Mouse (Mus musculus) left cerebral cortex, postnatal 4 days (tissue): ENCODE measurements at regions not wholly inside any gene's neighbourhood (a gene's known extent, or its start where the extent isn't known, plus 50 kb on each side); places are given as distances from the start of the nearest gene placed in this dataset.
"Not testable (repeated sequence)": the region's sequence is repeated elsewhere in the genome, so short reads cannot be mapped to it uniquely, and the experiment has no call there.

Experiments
- DNase-seq: peaks from one replicate; pipeline ENCODE4 v3.0.0-alpha.2; 2022
- intact Hi-C: fragments of 180-260 bp; cut with DNase I; formaldehyde crosslinking; loops from one replicate; pipeline ENCODE4 v1.15.1; 2025

DNA sequence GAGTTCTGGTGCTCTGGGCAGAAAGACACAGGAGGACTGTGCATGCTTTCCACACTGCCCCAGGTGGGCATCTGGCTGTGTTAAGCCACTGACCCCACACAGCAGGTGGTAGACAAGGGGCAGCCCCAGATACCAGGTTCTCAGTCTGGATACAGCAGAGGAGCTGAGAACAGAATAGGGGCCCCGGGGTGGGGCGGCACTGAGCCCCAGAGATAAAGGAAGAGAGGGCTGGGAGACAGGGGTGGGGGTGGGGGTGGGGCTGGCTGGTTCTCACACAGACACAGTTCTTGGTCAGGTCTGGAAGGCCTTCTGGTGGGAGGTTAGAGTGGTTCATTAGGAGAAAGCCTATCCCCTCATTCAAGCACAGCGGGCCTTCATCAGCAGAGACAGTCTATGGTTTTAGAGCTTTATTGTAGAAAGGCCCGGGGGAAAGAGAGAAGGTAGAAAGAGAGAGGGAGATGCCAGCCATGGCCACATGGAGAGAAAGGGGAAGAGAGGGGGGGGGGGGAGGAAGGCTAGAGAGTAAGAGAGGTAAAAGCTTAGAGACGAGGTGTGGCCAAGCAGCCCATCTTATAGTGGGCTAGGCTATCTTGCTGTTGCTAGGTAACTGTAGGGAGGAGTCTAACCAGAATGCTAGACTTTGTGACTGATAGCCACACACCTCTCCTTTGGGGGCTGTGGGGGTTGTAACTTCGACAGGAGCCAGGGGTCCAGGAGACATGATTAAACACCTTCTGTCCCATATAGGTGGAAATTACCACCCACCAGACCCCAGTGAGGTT is 1403.1 kb downstream of the Zfp704 start:
- DNase-seq: no peak
- intact Hi-C loops: no loop called here

DNA sequence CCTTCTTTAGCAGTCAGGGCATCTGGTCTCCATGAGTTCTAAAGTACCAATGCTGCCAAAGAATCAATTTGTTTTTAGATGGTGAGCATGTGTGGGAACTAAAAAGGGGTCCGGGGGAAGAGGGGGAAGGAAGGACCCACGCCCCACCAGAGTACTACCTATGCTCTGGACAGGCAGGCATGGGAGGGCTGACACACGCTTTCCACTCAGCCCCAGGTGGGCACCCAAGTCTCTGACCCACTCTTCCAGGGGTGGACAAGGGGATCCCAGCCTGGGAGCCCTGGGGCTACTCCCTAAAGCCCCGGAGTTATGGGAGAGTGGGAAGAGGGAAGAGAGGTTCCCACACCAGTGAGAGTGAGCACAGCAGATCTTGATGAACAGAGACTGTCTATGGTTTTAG is 1446.9 kb downstream of the Zfp704 start:
- intact Hi-C loops: no loop called here
- no peak for DNase-seq

DNA sequence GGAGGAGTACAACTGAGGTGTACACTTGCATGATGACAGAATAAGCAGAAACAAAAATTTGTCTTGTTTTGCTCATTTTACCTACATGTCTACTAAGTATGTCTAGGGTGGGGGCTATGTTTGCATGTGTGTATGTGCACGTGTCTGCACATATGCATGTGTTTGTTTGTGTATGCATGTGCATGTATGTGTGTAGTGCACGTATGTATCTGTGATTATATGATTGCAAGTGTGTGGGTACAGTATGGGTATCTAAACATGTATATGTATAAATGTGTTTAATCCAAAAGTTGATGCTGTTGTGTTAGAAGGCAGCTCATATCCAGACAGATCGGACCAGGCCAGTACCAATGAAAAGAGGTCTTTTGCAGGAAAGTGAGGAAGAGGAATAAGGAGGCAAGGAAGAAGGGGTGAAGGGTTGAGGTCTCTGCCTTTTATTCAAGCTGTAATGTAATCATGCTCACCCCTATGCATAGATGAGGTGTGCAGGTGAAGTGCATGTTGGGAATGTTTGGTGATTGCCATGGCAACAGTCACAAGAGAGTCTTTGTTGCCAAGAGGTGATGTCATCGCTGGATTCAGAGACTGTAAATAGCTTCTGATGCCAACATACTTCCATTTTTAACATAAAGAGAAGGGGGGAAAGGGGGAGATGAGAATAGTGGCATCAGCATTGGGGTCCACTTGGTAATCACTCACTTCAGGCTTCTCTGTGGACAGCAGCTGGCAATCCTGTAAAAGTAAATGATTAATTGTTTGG is 1447.7 kb downstream of the Zfp704 start:
- intact Hi-C loops: no loop called here
- DNase-seq: peak; percentile 22

DNA sequence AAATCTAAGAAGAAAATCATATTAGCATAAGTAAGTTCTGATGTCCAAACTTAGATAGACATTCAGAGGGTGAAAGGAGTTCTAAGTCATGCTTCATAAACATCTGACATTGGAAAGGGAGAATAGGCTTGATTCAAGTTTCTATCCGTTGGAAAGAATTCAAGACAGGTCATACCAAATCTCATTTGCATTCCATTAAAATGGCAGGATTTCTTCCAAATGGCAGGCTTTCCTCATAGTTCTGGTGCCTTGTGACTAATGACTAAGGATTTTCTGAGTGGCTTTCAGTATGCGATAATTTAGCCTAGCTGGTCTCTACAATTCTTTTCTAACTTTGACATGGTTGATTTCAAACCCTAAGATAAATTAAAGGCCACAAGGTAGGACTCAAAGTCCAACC is 1466.9 kb downstream of the Zfp704 start:
- no peak for DNase-seq
- intact Hi-C loops: no loop called here

DNA sequence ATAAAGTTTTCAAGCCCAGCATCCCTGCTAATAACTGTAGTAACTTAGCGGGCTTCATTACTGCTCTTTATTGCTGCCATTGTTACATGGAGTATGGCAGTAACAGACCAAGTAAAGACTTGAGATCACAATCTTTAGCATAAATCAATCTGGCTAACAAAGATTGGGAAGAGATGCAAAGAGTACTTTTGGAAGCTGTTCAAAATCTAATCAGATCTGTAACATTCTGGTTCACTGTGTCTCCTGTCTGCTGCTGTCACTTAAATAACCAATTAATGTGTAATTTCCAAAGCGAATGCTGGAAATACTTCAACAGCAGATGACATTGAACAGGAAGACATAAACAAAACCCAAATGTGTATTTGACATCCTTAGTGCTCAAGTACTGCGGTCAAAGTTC is 1467.7 kb downstream of the Zfp704 start:
- intact Hi-C loops: no loop called here
- DNase-seq: no peak

DNA sequence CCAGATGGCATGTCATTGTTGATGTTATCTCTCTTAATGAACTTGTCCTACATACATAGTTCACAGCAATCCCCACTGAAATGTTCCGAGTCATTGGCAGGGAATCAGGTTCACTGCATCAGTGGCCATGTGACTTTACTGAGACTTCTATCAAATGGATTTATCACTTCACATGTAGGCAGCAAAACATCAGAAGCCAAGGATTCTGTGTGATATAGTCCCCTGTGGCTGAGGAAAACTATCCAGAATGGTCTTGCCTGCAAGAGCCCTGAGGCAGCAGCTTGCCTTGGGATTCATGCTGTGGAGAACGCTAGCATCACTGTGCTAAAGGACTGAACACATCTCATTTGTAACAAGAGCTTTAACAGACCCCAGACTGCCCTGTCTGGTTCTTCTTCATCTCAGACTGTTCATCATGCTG is 1468.2 kb downstream of the Zfp704 start:
- intact Hi-C loops: no loop called here

DNA sequence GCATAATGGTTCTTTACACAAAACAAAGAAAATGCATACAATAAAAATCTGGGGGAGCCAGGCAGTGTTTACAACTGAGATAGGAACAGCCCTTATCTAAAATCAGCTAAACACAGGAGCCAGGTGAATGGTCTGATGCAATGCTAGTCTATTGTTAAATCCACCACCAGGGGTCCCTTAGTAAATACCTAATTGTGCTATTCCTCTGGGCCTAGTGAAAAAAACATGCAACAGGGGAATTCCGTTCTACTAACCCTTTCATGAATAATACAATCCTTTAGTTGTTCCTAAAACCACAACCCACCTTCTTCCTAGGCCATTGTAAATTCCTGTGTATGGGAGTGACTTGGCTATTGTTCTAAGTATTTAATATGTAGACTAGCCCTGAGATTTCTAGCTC is 1486.2 kb downstream of the Zfp704 start:
- DNase-seq: not testable (repeated sequence)

More for the DNA sequence above, 1468.2 kb downstream of the Zfp704 start:
- peak; percentile 48 for DNase-seq

DNA sequence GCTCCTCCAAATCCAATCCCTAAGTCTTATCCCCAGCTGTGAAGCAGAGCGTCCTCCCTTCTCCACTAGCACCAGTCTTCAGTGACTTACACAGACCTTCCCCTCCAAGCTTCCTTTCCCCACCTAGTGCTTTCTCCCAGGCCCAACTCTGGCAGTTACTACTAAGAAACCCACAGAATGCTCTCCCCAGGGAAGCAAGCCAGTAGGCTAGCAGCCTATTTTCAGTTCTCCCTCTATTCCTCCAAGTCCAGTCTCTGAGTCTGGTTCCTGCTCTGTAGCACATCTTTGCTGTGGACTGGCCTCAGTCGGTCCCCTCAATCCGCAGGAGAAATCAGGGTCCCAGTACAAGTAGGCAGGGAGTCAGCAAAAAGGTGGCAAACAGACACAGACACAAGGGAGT is 1486.7 kb downstream of the Zfp704 start:
- intact Hi-C loops: no loop called here
- no peak for DNase-seq

More for the DNA sequence above, 1486.2 kb downstream of the Zfp704 start:
- intact Hi-C loops: not testable (repeated sequence)

DNA sequence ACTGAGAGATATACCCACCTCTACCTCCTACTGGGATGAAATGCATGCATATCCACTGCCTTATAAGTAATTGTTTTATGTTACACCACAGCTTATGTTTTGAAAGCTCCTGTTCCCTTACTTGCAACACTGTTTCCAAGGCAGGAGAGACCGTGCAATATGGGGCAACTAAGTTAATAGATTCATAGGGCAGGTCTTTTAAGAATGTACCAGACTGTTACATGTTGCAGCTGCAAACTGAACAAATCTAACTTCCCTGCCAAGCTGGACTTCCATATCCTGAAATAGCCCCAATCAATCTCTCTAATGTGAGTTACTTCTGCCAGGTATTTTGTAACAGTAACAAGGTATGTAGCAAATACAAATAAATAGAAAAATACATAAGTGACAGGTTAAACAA is 1478.0 kb upstream of the 1700008P02Rik start:
- intact Hi-C loops: no loop called here
- no peak for DNase-seq

DNA sequence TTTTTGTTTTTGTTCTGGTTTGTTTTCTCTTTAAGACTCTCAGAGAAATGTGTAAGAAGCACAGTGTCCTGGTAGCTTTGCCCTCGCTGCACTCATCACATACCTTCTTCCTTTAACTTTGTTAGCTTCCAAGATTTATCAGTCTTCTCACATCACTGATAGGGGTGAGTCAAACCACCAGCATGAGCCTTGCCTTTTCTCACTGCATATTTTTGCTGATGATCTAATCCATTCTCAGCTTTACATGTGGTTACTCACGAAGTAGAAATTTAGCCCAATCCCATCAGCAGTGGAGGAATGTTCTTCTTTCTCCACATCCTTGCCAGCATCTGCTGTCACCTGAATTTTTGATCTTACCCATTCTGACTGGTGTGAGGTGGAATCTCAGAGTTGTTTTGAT is 1464.5 kb upstream of the 1700008P02Rik start:
- no peak for DNase-seq
- intact Hi-C loops: no loop called here

DNA sequence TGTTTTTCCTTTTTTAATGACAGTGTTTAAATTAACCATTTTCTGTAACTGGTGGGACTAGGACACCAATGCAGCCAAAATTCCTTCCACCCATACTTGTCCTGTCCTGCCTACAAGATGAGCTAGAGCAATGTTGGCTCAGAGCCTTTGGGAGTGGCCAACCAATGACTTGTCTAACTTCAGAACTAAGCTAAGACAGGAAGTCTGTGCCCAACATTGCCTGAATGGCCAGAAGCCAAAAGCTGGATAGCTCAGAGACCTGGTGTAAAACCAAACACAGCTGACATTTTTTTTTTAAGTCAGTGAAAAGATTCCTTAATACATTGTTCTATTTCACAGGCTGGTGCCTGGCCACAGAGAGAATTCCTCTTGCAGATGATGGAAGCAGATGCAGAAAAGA is 1433.5 kb upstream of the 1700008P02Rik start:
- no peak for DNase-seq
- intact Hi-C loops: no loop called here

DNA sequence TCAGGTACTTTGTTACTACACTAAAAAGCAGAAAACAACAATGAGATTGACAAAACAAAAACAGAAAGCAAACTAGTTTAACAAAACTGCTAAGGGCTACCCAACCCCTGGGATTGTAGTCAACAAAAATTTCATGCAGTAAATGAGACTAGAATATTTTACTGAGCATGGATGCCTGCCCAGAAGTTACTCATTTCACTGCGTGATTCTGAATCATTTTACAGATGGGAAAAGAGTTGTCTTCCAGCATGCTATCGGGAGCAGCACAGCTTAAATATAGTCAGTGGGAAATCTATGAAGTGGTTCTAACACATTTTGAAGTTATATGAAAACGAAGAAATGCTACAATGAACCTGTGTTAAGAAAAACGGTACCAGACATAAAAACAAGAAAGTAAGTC is 1430.9 kb upstream of the 1700008P02Rik start:
- DNase-seq: no peak
- intact Hi-C loops: no loop called here

DNA sequence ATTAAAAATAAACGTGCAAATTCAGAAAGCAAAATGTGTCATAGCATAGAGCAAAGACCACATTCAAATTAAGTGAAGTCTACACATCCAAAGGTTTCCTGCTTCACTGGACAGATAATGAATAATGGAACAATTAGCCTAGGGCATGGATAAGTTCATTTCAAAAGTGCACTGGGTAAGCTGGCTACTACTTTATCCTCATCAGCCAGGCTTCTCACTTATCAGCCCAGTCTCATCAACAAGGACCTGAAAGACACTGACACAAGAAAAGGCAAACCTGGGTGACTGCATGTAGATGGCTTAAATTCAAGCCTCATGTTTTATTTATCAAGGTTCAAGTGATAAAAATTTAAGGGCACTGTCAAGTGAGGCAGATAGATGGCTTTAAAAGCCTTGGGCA is 1429.5 kb upstream of the 1700008P02Rik start:
- intact Hi-C loops: no loop called here
- no peak for DNase-seq

DNA sequence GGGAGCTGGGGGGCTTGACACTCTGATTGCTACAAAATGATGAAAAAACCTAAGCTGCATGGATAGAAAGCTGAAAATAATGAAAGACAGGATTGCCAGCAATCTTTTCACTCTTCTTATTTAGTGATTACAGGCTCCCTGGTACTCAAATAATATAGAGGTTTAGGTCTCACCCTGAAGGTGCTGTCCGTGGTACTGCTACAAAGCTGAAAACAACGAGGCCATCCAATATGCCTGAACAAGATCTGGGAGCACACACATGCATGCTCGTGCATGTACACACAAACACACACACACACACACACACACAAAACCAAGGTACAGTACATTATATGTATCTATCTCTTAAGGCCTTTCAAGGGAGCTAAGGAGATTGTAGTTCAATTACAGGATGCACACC is 1426.1 kb upstream of the 1700008P02Rik start:
- intact Hi-C loops: no loop called here
- no peak for DNase-seq

DNA sequence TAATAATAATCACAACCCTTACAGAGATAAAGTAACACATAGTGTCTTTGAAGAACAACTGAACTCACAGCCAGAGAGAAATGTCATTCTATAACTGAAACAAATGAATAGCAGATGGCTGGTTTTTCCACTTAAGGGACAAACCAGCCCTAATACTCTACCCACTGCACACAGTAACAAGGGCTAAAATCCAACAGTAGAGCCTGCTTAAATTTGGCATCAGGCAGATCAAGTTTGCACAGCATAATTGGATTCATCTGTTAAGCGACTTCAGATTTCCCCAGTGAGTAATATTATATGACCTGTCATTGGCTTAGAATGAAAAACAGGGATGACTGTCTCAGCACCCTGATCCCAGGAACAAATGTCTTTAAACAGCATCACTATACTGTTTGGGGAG is 1416.5 kb upstream of the 1700008P02Rik start:
- no peak for DNase-seq
- intact Hi-C loops: loop anchor here (10.0 kb wide), 1 partner anchor 478 kb away; no protein-coding TSS in a partner anchor

DNA sequence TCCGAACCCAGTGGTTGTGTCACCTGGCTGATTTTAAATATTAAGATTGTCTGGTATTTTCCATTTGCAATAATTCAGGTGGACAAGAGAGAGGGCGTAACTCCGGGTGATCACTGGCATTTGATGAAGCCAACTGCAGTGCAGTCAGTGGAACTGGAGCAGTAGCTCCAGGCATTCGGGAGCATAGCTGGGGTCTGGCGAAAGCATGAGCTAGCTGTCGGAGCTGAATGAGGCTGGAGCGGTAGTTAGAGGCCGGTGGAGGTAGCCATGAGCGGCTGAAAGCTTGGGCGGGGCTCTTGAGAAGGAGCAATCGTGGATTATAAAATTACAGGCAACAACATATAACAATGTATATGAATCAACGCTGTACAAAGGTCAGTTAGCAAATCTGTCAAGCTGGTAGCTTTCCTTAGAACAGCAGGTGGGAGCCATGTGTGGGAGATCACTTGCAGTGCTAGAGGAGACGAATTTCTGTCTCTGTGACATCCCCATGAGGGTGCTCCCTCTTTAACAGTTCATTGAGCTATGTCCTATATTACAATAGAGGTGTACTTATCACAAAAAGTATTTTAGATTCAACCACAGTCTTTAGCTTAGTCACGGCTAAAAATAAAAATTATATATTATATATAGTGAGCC is 1415.0 kb upstream of the 1700008P02Rik start:
- peak; percentile 4 for DNase-seq
- intact Hi-C loops: loop anchor here (10.0 kb wide), 1 partner anchor 480 kb away; no protein-coding TSS in a partner anchor

DNA sequence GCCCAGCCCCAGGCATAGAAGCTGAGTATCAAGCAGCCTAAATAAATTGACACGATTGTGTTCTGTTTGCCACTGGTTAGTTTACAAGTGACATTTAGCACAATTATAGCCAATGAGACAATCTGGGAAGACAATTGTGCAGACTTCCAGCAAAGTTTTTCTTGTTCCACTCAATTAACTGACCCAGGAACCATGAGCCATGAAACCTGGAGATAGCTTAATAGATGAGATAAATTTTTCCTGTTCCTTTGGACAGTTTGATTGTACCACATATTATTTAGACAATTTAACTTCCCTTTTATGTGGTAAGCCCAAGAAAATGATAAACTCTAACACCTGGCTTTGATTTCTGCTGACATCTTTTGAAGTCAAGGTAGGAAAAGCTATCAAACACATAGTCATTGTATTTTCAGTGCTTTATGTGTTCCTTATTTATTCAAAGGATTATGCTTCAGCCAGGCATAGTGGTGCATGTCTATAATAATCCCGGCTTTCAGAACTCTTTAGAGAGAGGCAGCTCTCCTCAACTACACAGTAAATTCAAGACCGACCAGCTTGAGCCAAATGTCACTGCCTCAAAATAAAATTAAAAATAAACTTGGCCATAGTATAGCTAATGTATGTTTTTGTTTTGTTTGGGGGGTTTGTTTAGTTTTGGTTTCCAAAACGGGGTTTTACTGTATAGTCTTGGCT is 1406.2 kb upstream of the 1700008P02Rik start:
- DNase-seq: no peak
- intact Hi-C loops: no loop called here

DNA sequence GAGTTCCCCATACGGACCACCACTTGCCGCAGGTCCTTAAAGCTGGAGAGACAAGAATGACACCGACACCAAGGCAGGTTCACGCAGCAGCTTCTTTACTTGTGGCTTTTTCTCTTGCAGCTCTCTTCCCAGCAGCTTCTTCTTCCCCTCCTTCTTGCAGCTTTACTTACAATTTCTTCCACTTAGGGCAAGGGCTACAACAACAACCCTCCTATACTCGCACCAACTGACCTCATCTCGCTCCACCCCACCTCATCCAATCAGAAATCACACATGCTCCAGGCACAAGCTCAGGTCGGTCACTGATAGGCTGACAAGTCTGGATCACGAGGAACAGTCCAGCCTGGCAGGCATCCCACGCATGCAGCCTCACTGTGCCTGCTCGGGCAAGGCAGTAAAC is 1402.4 kb upstream of the 1700008P02Rik start:
- peak; percentile 20 for DNase-seq
- intact Hi-C loops: no loop called here

DNA sequence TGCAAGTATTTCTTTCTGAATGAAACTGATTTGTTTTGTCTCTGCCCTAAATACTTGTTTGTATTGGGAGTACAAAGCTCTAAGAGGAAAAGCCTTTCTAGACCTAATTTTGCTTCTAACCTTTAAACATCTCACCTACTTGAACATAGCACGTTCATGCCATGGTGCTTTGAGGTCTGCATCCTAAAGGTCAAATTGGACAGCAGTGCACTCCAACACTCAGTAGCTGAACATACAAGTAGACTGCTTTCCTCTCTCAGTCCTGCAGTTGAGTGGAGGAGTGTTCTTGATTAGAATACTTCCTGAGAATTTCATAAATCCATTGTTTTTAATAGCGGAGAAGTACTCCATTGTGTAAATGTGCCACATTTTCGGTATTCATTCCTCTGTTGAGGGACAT is 1397.2 kb upstream of the 1700008P02Rik start:
- intact Hi-C loops: no loop called here
- DNase-seq: no peak

DNA sequence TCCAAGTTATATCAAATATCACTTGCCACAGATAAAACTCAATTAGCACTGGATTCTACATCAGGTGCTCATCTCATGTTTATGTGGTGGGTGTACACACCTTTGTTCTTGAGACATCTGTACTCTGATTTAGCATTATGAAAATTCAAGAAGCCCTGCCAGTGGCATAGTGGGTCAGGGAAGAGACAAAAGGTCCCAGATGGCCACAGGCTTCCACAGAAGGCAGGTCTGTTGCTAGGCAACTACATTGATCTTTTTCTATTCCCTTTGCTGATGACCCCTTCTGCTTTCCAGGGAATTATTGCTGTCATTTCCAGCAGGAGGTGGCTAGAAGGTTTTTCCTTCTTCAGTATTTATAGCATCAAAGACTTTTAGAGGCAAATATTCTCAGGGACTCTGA is 1396.7 kb upstream of the 1700008P02Rik start:
- intact Hi-C loops: no loop called here

DNA sequence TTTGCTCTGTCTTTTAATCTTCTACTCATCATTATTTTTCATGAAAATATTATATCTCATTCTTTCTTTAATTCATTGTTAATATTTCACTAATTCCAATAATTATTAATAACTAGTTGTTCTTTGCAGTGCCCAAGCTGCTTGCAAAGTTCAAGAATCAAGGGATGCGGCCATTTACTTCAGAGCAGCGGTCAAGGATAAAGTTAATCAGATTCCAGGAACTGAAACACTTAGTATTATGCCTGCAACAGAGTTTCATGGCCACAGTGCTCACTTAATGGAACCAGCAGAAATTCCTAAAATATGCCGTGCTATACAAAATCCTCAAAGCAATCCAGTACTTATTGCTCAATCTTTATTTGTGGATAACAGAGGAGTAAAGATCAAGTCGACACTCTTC is 1389.7 kb upstream of the 1700008P02Rik start:
- intact Hi-C loops: no loop called here
- DNase-seq: no peak

More for the DNA sequence above, 1396.7 kb upstream of the 1700008P02Rik start:
- DNase-seq: no peak
